In genomic region chr17:49219512-49220197, GRCm38 (mm10) we compare ENCODE assay signal across 15 mouse cellular contexts.
DNase-seq lines count a peak whose midpoint lies in the region; ATAC-seq lines count a peak whose summit lies in the region.
"Had no signal": no experiment of that assay in that cellular context is flagged by ENCODE, and none has a peak within 500 bp of the region (broad histone marks: within the 10 kb centered on the region; RNA-seq: fewer than 3 reads in every experiment).

No protein-coding gene starts in this region.

- peak; percentile 41; the same call in 1 of the 2 replicates for ATAC-seq in forebrain, embryonic 12.5 days (ENCODE audit: low FRiP score)
- no peak for ATAC-seq in forebrain, embryonic 11.5 days (replicated peaks; ENCODE audit: low FRiP score)
- ATAC-seq in forebrain, embryonic 15.5 days (replicated peaks), result peak; percentile 66

- no peaks in the 10 kb centered on the region for H3K36me3 ChIP-seq in forebrain, embryonic 12.5 days (replicated peaks)
- H3K36me3 ChIP-seq in forebrain, embryonic 11.5 days (ENCODE audit: control insufficient read depth, insufficient read depth, low read length), result no peaks in the 10 kb centered on the region
- no peaks in the 10 kb centered on the region for H3K36me3 ChIP-seq in forebrain, embryonic 15.5 days
- no peaks in the 10 kb centered on the region for H3K36me3 ChIP-seq in midbrain, embryonic 10.5 days
- H3K36me3 ChIP-seq: embryonic facial prominence, embryonic 15.5 days; heart, embryonic 15.5 days; limb, embryonic 13.5 days had no signal

- no peak overlapping the region for H3K4me2 ChIP-seq in forebrain, embryonic 12.5 days
- H3K4me2 ChIP-seq in forebrain, embryonic 11.5 days (ENCODE audit: low read depth, low read length, severe bottlenecking), result no peak overlapping the region
- H3K4me2 ChIP-seq in forebrain, embryonic 15.5 days (replicated peaks), result no peak overlapping the region
- H3K4me2 ChIP-seq: embryonic facial prominence, embryonic 15.5 days; heart, embryonic 15.5 days; limb, embryonic 13.5 days had no signal

- 0 out of 2 replicates have a peak, but pooled peaks cover 4% of the 10 kb centered on the region for H3K27me3 ChIP-seq in forebrain, embryonic 12.5 days
- H3K27me3 ChIP-seq in forebrain, embryonic 11.5 days (ENCODE audit: control insufficient read depth, insufficient read depth, low read length), result no peaks in the 10 kb centered on the region
- no peaks in the 10 kb centered on the region for H3K27me3 ChIP-seq in forebrain, embryonic 15.5 days
- H3K27me3 ChIP-seq in midbrain, embryonic 10.5 days (ENCODE audit: low read depth, poor library complexity, severe bottlenecking), result no peaks in the 10 kb centered on the region
- H3K27me3 ChIP-seq: embryonic facial prominence, embryonic 15.5 days; heart, embryonic 15.5 days; limb, embryonic 13.5 days; megakaryocyte, embryonic 14.5 days had no signal

- H3K4me3 ChIP-seq in forebrain, embryonic 12.5 days (replicated peaks), result no peak overlapping the region
- no peak overlapping the region for H3K4me3 ChIP-seq in forebrain, embryonic 11.5 days (ENCODE audit: low read depth, low read length)
- H3K4me3 ChIP-seq in forebrain, embryonic 15.5 days, result no peak overlapping the region
- H3K4me3 ChIP-seq in midbrain, embryonic 10.5 days, result no peak overlapping the region
- H3K4me3 ChIP-seq: embryonic facial prominence, embryonic 15.5 days; heart, embryonic 15.5 days; limb, embryonic 13.5 days; megakaryocyte, embryonic 14.5 days had no signal

- no peak overlapping the region for H3K9ac ChIP-seq in forebrain, embryonic 12.5 days
- no peak overlapping the region for H3K9ac ChIP-seq in forebrain, embryonic 11.5 days (ENCODE audit: low read length)
- H3K9ac ChIP-seq in forebrain, embryonic 15.5 days (replicated peaks), result no peak overlapping the region
- H3K9ac ChIP-seq: embryonic facial prominence, embryonic 15.5 days; heart, embryonic 15.5 days; limb, embryonic 13.5 days had no signal

- intact Hi-C loops in left cerebral cortex, postnatal 4 days (cut with DNase I), result no loop called here

- H3K27ac ChIP-seq in forebrain, embryonic 12.5 days, result no peak overlapping the region
- no peak overlapping the region for H3K27ac ChIP-seq in forebrain, embryonic 11.5 days (ENCODE audit: low read depth, low read length)
- H3K27ac ChIP-seq in forebrain, embryonic 15.5 days (replicated peaks), result 0 out of 2 replicates have a peak overlapping the region, but pooled peaks have one; percentile 1
- H3K27ac ChIP-seq in midbrain, embryonic 10.5 days (replicated peaks), result no peak overlapping the region
- H3K27ac ChIP-seq: embryonic facial prominence, embryonic 15.5 days; heart, embryonic 15.5 days; limb, embryonic 13.5 days had no signal

- H3K9me3 ChIP-seq in forebrain, embryonic 12.5 days, result no peaks in the 10 kb centered on the region
- no peaks in the 10 kb centered on the region for H3K9me3 ChIP-seq in forebrain, embryonic 11.5 days (ENCODE audit: control insufficient read depth, low read length)
- H3K9me3 ChIP-seq in forebrain, embryonic 15.5 days, result no peaks in the 10 kb centered on the region
- no peaks in the 10 kb centered on the region for H3K9me3 ChIP-seq in midbrain, embryonic 10.5 days (replicated peaks)
- H3K9me3 ChIP-seq: embryonic facial prominence, embryonic 15.5 days; heart, embryonic 15.5 days; limb, embryonic 13.5 days had no signal

- no peak for DNase-seq in forebrain, embryonic 11.5 days (ENCODE audit: low spot score)
- peak; percentile 72 to 79 for DNase-seq in layer of hippocampus, adult 8-10 months (ENCODE audit: low spot score in 2 of 2)
- peak; percentile 93 for DNase-seq in left cerebral cortex, postnatal 4 days
- no peak for DNase-seq in heart, adult 11 months
- DNase-seq in midbrain, embryonic 10.5 days (ENCODE audit: low spot score), result no peak
- DNase-seq in urinary bladder, postnatal 10 days (ENCODE audit: low spot score), result no peak
- DNase-seq: gastrocnemius, postnatal 10 days; kidney, adult 18-20 months; lung, adult 2 months had no signal

- no peaks in the 10 kb centered on the region for H3K4me1 ChIP-seq in forebrain, embryonic 12.5 days
- no peaks in the 10 kb centered on the region; the same call in 1 of the 2 replicates for H3K4me1 ChIP-seq in forebrain, embryonic 11.5 days (replicated peaks; ENCODE audit: control insufficient read depth, insufficient read depth, low read length)
- H3K4me1 ChIP-seq in forebrain, embryonic 15.5 days, result peaks cover 6% of the 10 kb centered on the region
- H3K4me1 ChIP-seq in midbrain, embryonic 10.5 days, result no peaks in the 10 kb centered on the region
- H3K4me1 ChIP-seq: embryonic facial prominence, embryonic 15.5 days; limb, embryonic 13.5 days; megakaryocyte, embryonic 14.5 days had no signal

- 61% methylated on average over 4 of the region's 4 CpGs for WGBS in forebrain, embryonic 12.5 days
- 74% methylated on average over 4 of the region's 4 CpGs for WGBS in forebrain, embryonic 11.5 days
- 49% methylated on average over 4 of the region's 4 CpGs for WGBS in forebrain, embryonic 15.5 days
- 76% methylated on average over 4 of the region's 4 CpGs for WGBS in midbrain, embryonic 10.5 days

Comparison
In these comparisons a context has a peak if more than half of its experiments do, and no peak if none do; other contexts are left out.
1. DNase-seq: peak in layer of hippocampus, adult 8-10 months (2 of 2) and left cerebral cortex, postnatal 4 days (single experiment); none in forebrain, embryonic 11.5 days (single experiment), heart, adult 11 months (single experiment), midbrain, embryonic 10.5 days (single experiment) and urinary bladder, postnatal 10 days (single experiment).